10 mouse cellular contexts compared by ENCODE assay signal in genomic region chr9:120709146-120709655, GRCm38 (mm10).
DNase-seq lines count a peak whose midpoint lies in the region; ATAC-seq and TF ChIP-seq lines count a peak whose summit lies in the region.
"Had no signal": no experiment of that assay in that cellular context is flagged by ENCODE, and none has a peak within 500 bp of the region (broad histone marks: within the 10 kb centered on the region; RNA-seq: fewer than 3 reads in every experiment).

No protein-coding gene starts in this region.

- TF ChIP-seq EP300 in heart, adult 2 months (IDR thresholded peaks at IDR 0.05; ENCODE audit: insufficient read depth, low read depth, low read length), result no peak
- TF ChIP-seq EP300 in ES-Bruce4 (IDR thresholded peaks at IDR 0.05; ENCODE audit: insufficient read depth, low read depth, low read length), result no peak

- no peaks in the 10 kb centered on the region for H3K27me3 ChIP-seq in heart, embryonic 13.5 days (replicated peaks)
- H3K27me3 ChIP-seq in heart, adult 2 months (ENCODE audit: control insufficient read depth, insufficient read depth, low read length), result no peaks in the 10 kb centered on the region; the same call in 1 of the 2 replicates
- H3K27me3 ChIP-seq in ES-Bruce4 (ENCODE audit: control insufficient read depth, insufficient read depth, low read length, poor library complexity, severe bottlenecking), result no peaks in the 10 kb centered on the region
- H3K27me3 ChIP-seq in forebrain, embryonic 12.5 days, result no peaks in the 10 kb centered on the region
- H3K27me3 ChIP-seq in midbrain, embryonic 11.5 days (ENCODE audit: control insufficient read depth, insufficient read depth, low read length), result no peaks in the 10 kb centered on the region

- no peak overlapping the region for H3K27ac ChIP-seq in heart, embryonic 13.5 days (replicated peaks)
- no peak overlapping the region for H3K27ac ChIP-seq in heart, adult 2 months
- peak overlapping the region; percentile 2; the same call in 1 of the 2 replicates for H3K27ac ChIP-seq in ES-Bruce4 (ENCODE audit: insufficient read depth, low read length)
- no peak overlapping the region for H3K27ac ChIP-seq in forebrain, embryonic 12.5 days
- H3K27ac ChIP-seq in midbrain, embryonic 11.5 days (ENCODE audit: low read depth, low read length), result no peak overlapping the region

- H3K4me2 ChIP-seq in heart, embryonic 13.5 days, result peak overlapping the region; percentile 63
- H3K4me2 ChIP-seq in forebrain, embryonic 12.5 days, result peak overlapping the region; percentile 42; the same call in 1 of the 2 replicates
- H3K4me2 ChIP-seq in midbrain, embryonic 11.5 days, result no peak overlapping the region

- WGBS in heart, embryonic 13.5 days, result 46% methylated on average over 10 of the region's 10 CpGs
- 48% methylated on average over 10 of the region's 10 CpGs for WGBS in heart, adult 2 months
- 61% methylated on average over 10 of the region's 10 CpGs for WGBS in forebrain, embryonic 12.5 days
- WGBS in midbrain, embryonic 11.5 days, result 72% methylated on average over 10 of the region's 10 CpGs

- H3K79me2 ChIP-seq in heart, adult 2 months (replicated peaks; ENCODE audit: control insufficient read depth, insufficient read depth, low read length), result no peaks in the 10 kb centered on the region

- H3K9me3 ChIP-seq in heart, embryonic 13.5 days, result peaks cover 12% of the 10 kb centered on the region
- H3K9me3 ChIP-seq in ES-Bruce4 (replicated peaks; ENCODE audit: control insufficient read depth, insufficient read depth, low read length, poor library complexity, severe bottlenecking), result peaks cover 6% of the 10 kb centered on the region
- peaks cover 6% of the 10 kb centered on the region; the same call in 1 of the 2 replicates for H3K9me3 ChIP-seq in forebrain, embryonic 12.5 days
- no peaks in the 10 kb centered on the region; the same call in 1 of the 2 replicates for H3K9me3 ChIP-seq in midbrain, embryonic 11.5 days (ENCODE audit: control insufficient read depth, low read length)

- peak overlapping the region; percentile 27 for H3K4me3 ChIP-seq in heart, embryonic 13.5 days
- no peak overlapping the region for H3K4me3 ChIP-seq in heart, adult 2 months
- no peak overlapping the region for H3K4me3 ChIP-seq in ES-Bruce4 (ENCODE audit: low read depth, low read length)
- H3K4me3 ChIP-seq in forebrain, embryonic 12.5 days (replicated peaks), result no peak overlapping the region
- no peak overlapping the region for H3K4me3 ChIP-seq in midbrain, embryonic 11.5 days (ENCODE audit: low read depth, low read length)
- H3K4me3 ChIP-seq: erythroblast, embryonic 14.5 days had no signal

- H3K4me1 ChIP-seq in heart, embryonic 13.5 days, result peaks cover 13% of the 10 kb centered on the region
- H3K4me1 ChIP-seq in heart, adult 2 months (ENCODE audit: control insufficient read depth, insufficient read depth, low read length), result peaks cover 5% of the 10 kb centered on the region
- H3K4me1 ChIP-seq in ES-Bruce4 (ENCODE audit: control insufficient read depth, insufficient read depth, low read length), result peaks cover 2% of the 10 kb centered on the region
- peaks cover 18% of the 10 kb centered on the region for H3K4me1 ChIP-seq in forebrain, embryonic 12.5 days
- peaks cover 9% of the 10 kb centered on the region; the same call in 1 of the 2 replicates for H3K4me1 ChIP-seq in midbrain, embryonic 11.5 days (ENCODE audit: control insufficient read depth, insufficient read depth, low read length)

- intact Hi-C loops in heart, adult 2 months (cut with DNase I), result no loop called here

- no peak for TF ChIP-seq POLR2A in heart, adult 2 months (IDR thresholded peaks at IDR 0.05; ENCODE audit: insufficient read depth, low read depth, low read length)
- TF ChIP-seq POLR2A in ES-Bruce4 (IDR thresholded peaks at IDR 0.05; ENCODE audit: insufficient read depth, low read length), result no peak

- no peak for TF ChIP-seq CTCF in heart, adult 2 months (IDR thresholded peaks at IDR 0.05)
- TF ChIP-seq CTCF in ES-Bruce4 (IDR thresholded peaks at IDR 0.05; ENCODE audit: low read depth, low read length), result no peak

- H3K36me3 ChIP-seq in heart, embryonic 13.5 days, result no peaks in the 10 kb centered on the region
- no peaks in the 10 kb centered on the region for H3K36me3 ChIP-seq in heart, adult 2 months (ENCODE audit: control insufficient read depth, insufficient read depth, low read length)
- no peaks in the 10 kb centered on the region for H3K36me3 ChIP-seq in ES-Bruce4 (ENCODE audit: control insufficient read depth, insufficient read depth, low read length, poor library complexity, severe bottlenecking)
- H3K36me3 ChIP-seq in forebrain, embryonic 12.5 days (replicated peaks), result no peaks in the 10 kb centered on the region
- no peaks in the 10 kb centered on the region for H3K36me3 ChIP-seq in midbrain, embryonic 11.5 days (ENCODE audit: control insufficient read depth, insufficient read depth, low read length)

- DNase-seq in heart, adult 2 months, result no peak
- peak; percentile 87 for DNase-seq in midbrain, embryonic 11.5 days (ENCODE audit: low spot score, missing footprints)
- no peak for DNase-seq in thymus, postnatal 4 days
- no peak for DNase-seq in cerebellum, adult 18-20 months
- DNase-seq in layer of hippocampus, adult 18-20 months (ENCODE audit: low spot score in 2 of 2), result no peak

- no peak for ATAC-seq in heart, embryonic 13.5 days (ENCODE audit: extremely low read depth, insufficient number of reproducible peaks, low FRiP score, low TSS enrichment)
- ATAC-seq in forebrain, embryonic 12.5 days (ENCODE audit: low FRiP score), result no peak
- no peak for ATAC-seq in midbrain, embryonic 11.5 days (ENCODE audit: low FRiP score)
- ATAC-seq: CD4-positive, CD25-positive, alpha-beta regulatory T cell, adult 4 months had no signal

- peak overlapping the region; percentile 64 for H3K9ac ChIP-seq in heart, embryonic 13.5 days
- no peak overlapping the region for H3K9ac ChIP-seq in heart, adult 2 months (ENCODE audit: low read depth, low read length)
- H3K9ac ChIP-seq in ES-Bruce4 (ENCODE audit: low read depth, poor library complexity, severe bottlenecking), result peak overlapping the region; percentile 36; the same call in 1 of the 2 replicates
- no peak overlapping the region for H3K9ac ChIP-seq in forebrain, embryonic 12.5 days
- H3K9ac ChIP-seq in midbrain, embryonic 11.5 days (ENCODE audit: low read length), result peak overlapping the region; percentile 47; the same call in 1 of the 2 replicates

Comparison
In these comparisons a context has a peak if more than half of its experiments do, and no peak if none do; other contexts are left out.
1. H3K9ac ChIP-seq: peak in heart, embryonic 13.5 days (single experiment), ES-Bruce4 (single experiment) and midbrain, embryonic 11.5 days (single experiment); none in heart, adult 2 months (single experiment) and forebrain, embryonic 12.5 days (single experiment).